Mouse (Mus musculus): ENCODE measurements around the gene Olfr907. TPM values are rescaled to one million over a fixed set of nuclear protein-coding genes. Genes with fewer than 3 reads are reported as not detected.

Gene Olfr907
- polyA plus RNA-seq, 1 experiment from 2014 or later = not detected

Other genes starting within 250 kb of the Olfr907 start
- gene Olfr143, start 243.0 kb upstream of the Olfr907 start, polyA plus RNA-seq (2014; fragmentation: Nextera tagmentation; extraction: Ambion mirVana) = not detected in 2 replicates
- gene Olfr895, start 227.9 kb upstream of the Olfr907 start, polyA plus RNA-seq (2014; fragmentation: Nextera tagmentation; extraction: Ambion mirVana) = not detected in 2 replicates
- gene Olfr896-ps1, start 204.7 kb upstream of the Olfr907 start, polyA plus RNA-seq (2014; fragmentation: Nextera tagmentation; extraction: Ambion mirVana) = not detected in 2 replicates
- gene Olfr25, start 166.7 kb upstream of the Olfr907 start, polyA plus RNA-seq (2014; fragmentation: Nextera tagmentation; extraction: Ambion mirVana) = not detected in 2 replicates
- not detected in 2 replicates for gene Olfr898, start 147.4 kb upstream of the Olfr907 start, polyA plus RNA-seq (2014; fragmentation: Nextera tagmentation; extraction: Ambion mirVana)
- not detected in 2 replicates for gene Olfr250, start 128.9 kb upstream of the Olfr907 start, polyA plus RNA-seq (2014; fragmentation: Nextera tagmentation; extraction: Ambion mirVana)
- gene Olfr251, start 118.7 kb upstream of the Olfr907 start, polyA plus RNA-seq (2014; fragmentation: Nextera tagmentation; extraction: Ambion mirVana) = not detected in 2 replicates
- not detected in 2 replicates for gene Olfr147, start 94.1 kb upstream of the Olfr907 start, polyA plus RNA-seq (2014; fragmentation: Nextera tagmentation; extraction: Ambion mirVana)
- gene Olfr901, start 66.3 kb upstream of the Olfr907 start, polyA plus RNA-seq (2014; fragmentation: Nextera tagmentation; extraction: Ambion mirVana) = not detected in 2 replicates
- not detected in 2 replicates for gene Olfr902, start 48.1 kb upstream of the Olfr907 start, polyA plus RNA-seq (2014; fragmentation: Nextera tagmentation; extraction: Ambion mirVana)
- not detected in 2 replicates for gene Olfr904, start 32.7 kb upstream of the Olfr907 start, polyA plus RNA-seq (2014; fragmentation: Nextera tagmentation; extraction: Ambion mirVana)
- gene Olfr905, start 24.7 kb upstream of the Olfr907 start, polyA plus RNA-seq (2014; fragmentation: Nextera tagmentation; extraction: Ambion mirVana) = not detected in 2 replicates
- gene Olfr906, start 8.7 kb upstream of the Olfr907 start, polyA plus RNA-seq (2014; fragmentation: Nextera tagmentation; extraction: Ambion mirVana) = not detected in 2 replicates
- gene Olfr911-ps1, start 25.8 kb downstream of the Olfr907 start, polyA plus RNA-seq (2014; fragmentation: Nextera tagmentation; extraction: Ambion mirVana) = not detected in 2 replicates
- gene Olfr910, start 42.0 kb downstream of the Olfr907 start, polyA plus RNA-seq (2014; fragmentation: Nextera tagmentation; extraction: Ambion mirVana) = not detected in 2 replicates
- gene Olfr912, start 84.4 kb downstream of the Olfr907 start, polyA plus RNA-seq (2014; fragmentation: Nextera tagmentation; extraction: Ambion mirVana) = not detected in 2 replicates
- not detected in 2 replicates for gene Olfr913, start 97.0 kb downstream of the Olfr907 start, polyA plus RNA-seq (2014; fragmentation: Nextera tagmentation; extraction: Ambion mirVana)
- not detected in 2 replicates for gene Olfr914, start 109.3 kb downstream of the Olfr907 start, polyA plus RNA-seq (2014; fragmentation: Nextera tagmentation; extraction: Ambion mirVana)
- not detected in 2 replicates for gene Olfr916, start 164.1 kb downstream of the Olfr907 start, polyA plus RNA-seq (2014; fragmentation: Nextera tagmentation; extraction: Ambion mirVana)
- gene Olfr917, start 170.0 kb downstream of the Olfr907 start, polyA plus RNA-seq (2014; fragmentation: Nextera tagmentation; extraction: Ambion mirVana) = not detected in 2 replicates
- gene Olfr918, start 178.8 kb downstream of the Olfr907 start, polyA plus RNA-seq (2014; fragmentation: Nextera tagmentation; extraction: Ambion mirVana) = not detected in 2 replicates
- not detected in 2 replicates for gene Olfr919, start 207.9 kb downstream of the Olfr907 start, polyA plus RNA-seq (2014; fragmentation: Nextera tagmentation; extraction: Ambion mirVana)
- gene Vwa5a, start 222.5 kb downstream of the Olfr907 start, polyA plus RNA-seq (2014; fragmentation: Nextera tagmentation; extraction: Ambion mirVana) = 9.6 and 10.4 TPM in 2 replicates